Mouse (Mus musculus) spleen, embryonic (tissue): ENCODE results near the gene Fnip1.

Experiments used
- CTCF ChIA-PET: fragments of 350-600 bp; sonication (Branson Sonifier 250); formaldehyde crosslinking; loops from one replicate; lab custom pipeline; 2022; lab: Charles Lee

Gene Fnip1

DNA sequence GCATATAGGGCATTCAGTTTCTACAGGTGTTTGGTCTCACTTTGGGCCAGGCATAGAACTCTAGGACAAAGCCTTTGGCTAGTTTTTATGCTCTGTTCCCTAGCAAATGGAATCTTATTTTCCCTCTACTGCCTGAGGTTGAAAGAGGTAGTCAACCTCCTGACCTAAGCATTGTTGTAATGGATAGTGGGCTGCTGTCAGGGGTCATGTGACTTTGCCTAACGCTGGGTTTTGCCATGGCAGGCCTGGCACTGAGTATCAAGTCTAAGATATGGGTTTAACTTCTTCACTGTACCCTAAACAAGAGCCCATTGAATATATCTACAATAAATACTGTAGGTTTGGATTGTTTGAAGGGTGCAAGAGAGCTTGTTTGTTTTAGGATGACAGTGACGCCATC is 101.0 kb downstream of the Fnip1 start:
- CTCF ChIA-PET = no interaction called here

DNA sequence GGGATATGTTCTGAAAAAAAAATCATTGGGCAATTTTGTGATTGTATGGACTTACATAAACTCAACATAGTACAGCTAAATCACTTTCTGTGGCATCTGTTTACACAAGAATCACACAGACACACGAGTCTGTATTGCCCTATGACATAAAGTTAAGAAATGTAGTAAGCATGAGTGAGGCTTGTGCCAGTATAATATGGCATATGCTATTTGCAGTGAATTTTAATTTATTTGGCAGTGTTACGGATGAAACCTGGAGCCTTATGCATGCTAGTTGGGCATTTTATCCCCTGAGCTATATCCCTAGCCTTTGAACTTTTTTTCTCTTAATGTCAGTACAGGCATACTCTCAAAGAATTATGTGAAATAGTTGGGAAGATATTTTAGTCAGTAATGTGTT is 101.5 kb downstream of the Fnip1 start:
- CTCF ChIA-PET = no interaction called here

DNA sequence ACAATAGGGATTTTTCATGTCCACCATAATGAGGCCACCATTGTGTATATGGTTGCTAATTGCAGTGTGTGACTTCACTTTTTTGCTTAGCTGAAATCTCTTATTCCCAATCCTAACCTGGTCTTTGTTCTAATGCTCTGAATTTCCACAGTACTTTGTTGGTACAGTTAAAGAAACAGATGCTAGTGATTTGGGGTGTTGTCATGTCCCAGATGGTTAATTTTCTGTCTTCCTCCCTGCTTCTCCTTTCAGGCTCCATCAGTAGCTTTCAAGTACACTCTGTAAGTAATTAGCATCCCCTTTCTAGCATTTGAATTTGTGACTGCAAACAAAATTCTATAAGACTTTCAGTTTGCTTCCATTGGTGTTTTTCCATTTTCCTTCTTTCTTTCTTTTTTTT is 102.3 kb downstream of the Fnip1 start:
- CTCF ChIA-PET = interaction anchor here (1.1 kb wide), 1 partner anchor 9 kb away, joined by 3 read pairs; no protein-coding TSS in a partner anchor

DNA sequence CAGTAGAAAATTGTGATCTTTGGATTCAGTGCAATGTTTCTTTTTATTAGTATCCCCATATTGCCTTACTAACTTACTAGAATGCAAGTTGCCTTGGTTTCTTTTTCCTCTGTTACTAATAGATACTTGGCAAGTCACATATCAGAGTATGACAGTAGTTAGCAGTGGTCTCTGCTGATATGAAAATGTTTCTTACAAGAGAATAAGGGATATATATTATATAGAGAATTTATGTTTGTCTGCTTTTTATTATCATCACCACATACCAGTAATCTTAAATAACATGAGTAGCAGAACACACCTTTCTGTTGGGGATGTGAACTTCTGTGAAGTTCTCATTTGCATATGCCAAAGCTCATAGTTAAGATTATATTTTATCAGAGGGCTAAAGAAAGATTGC is 104.4 kb downstream of the Fnip1 start:
- CTCF ChIA-PET = no interaction called here

DNA sequence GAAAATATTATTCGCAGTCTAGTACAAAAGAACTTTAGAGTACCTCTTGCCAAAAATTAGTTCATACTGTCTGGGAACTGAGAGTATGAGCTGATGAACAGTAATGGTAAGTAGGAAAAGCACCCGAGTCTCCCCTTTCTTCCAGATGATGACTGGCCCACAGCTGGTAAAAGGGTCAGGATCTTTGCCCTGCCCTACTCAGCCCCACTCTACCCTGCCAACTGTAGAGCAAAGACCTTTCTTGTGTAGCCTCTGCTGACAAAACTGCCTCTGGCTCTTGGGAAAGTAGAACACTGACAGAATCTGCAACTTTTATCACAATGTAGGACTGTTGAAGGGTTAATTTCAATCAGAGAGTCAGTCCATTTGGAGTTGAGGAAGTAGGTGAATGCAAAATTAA is 117.0 kb downstream of the Fnip1 start:
- CTCF ChIA-PET = interaction anchor here (0.7 kb wide), 1 partner anchor 14 kb away, joined by 7 read pairs; no protein-coding TSS in a partner anchor

DNA sequence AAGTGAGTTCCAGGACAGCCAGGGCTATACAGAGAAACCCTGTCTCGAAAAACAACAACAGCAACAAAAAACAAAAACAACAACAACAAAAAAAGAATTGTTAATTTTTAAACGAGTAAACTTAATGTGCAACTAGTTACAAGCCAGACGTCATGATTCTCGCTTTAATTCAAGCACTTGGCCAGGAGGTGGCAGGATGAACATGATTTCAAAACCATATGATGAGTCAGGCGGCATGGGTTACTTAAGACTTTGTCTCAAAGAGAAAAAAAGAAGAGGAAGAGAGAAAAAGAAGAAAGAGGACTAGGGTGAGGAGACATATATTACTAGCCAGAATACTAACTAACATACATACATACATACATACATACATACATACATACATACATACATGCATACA is 124.8 kb downstream of the Fnip1 start:
- CTCF ChIA-PET = no interaction called here
